Mouse (Mus musculus) liver (tissue): ENCODE data around the gene Neu4.
"Not testable (repeated sequence)": the region's sequence is repeated elsewhere in the genome, so short reads cannot be mapped to it uniquely, and the experiment has no call there.

Experiments
- DNase-seq: peaks from one replicate; pipeline ENCODE4 v3.0.0-alpha.2; 2020; ENCODE audit warnings: mixed read lengths

The Neu4 gene

DNA sequence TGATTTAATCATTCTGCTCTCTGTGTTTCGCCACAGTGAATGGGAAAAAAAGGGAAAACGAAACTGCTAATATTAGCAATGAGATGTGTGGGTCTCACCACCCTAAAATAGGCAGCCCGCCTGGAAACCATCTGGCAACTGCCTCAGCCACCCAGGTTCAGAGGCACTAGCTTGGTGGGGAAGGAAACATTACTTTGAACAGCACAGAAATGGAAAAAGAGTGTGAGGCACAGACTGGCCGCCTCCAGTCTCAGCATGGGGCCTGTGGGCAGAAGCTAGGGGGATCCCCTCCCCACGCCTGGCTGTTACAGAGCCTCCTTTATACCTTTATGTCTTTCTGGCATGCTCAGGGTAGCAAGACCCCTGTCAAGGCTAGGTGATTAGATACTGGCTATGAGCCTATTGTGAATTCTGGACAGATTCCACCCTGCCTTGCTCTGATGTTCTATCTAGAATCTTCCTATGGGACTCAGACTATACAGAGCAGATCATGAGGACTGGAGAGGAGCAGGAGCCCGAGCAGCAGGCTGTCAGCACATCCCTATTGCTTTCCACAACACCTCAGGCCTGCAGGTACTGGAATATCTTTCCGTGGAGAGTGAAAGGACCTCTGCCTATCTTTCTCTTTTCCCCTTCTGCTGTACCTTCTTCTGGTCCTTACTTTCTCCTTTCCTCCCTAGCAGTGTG, 33.4 kb downstream of the Neu4 start:
- DNase-seq: no peak

DNA sequence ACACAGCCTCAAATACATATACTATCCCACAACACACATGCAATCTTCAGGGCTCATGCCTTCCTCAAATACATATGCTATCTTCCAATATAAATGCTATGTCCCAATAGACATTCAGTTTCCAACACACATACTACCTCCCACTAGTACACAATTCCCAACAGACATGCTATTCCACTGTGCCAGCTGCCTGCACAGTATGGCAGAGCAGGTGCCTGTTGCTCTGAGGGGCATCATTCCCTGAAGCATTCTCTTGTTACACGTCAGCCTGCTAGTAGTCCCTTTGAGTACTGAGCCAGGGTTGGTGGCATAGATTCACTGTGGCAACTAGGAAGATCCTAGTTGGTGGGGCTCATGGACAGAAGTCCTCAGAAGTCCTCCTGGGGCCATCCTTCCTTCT, 34.2 kb downstream of the Neu4 start:
- no peak for DNase-seq

DNA sequence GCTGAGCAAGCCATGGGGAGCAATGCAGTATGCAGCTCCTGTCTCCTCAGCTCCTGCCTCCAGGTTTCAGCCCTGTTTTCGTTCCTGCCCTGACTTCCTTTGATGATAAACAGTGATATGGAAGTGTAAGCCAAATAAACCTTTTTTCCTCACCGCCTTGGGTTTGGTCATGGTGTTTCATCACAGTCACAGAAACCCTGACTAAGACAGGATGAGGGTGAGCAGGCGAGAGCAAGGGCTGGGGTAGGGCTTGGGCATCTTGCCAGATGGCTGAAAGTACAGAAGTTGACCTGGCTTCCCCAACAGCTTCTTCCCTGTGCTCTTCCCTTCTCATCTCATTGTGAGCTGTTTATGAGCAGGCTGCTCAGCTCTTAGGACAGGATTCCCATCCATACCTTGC, 35.7 kb downstream of the Neu4 start:
- no peak for DNase-seq

DNA sequence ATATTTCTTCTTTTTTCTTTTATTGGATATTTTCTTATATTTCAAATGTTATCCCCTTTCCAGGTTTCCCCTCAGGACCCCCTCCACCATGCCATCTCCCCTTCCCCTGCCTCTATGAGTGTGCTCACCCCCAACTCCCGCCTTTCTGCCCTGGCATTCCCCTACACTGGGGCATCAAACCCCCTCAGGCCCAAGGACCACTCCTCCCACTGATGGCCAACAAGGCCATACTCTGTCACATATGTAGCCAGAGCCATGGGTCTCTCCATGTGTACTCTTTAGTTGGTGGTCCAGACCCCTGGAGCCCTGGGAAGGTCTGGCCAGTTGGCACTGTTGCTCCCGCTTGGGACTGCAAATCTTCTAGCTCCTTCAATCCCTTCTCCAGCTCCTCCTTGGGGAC, 37.1 kb downstream of the Neu4 start:
- no peak for DNase-seq

DNA sequence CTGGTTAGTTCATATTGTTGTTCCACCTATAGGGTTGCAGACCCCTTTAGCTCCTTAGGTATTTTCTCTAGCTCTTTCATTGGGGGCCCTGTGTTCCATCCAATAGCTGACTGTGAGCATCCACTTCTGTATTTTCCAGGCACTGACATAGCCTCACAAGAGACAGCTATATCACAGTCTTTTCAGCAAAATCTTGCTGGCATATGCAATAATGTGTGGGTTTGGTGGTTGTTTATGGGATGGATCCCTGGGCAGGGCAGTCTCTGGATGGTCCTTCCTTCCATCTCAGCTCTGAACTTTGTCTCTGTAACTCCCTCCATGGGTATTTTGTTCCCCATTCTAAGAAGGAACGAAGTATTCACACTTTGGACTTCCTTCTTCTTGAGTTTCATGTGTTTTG, 38.0 kb downstream of the Neu4 start:
- DNase-seq: not testable (repeated sequence)

DNA sequence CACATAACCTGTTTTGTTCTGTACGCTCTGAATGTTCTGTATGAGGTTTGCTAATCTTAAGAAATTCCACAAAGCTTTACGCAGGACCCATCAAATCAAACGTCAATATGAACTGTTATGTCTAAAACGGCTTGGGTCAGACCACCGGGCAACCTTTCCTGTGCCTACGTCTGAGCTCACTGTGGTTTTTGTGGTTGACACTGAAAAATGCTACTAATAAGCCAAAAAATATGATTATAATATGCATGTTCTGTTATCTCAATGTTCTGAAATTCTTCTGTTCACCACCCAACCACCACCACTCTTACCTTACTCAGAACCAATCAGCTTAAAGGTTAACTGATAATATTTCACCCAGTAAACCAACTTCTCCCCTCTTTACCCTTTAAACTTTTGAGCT, 54.5 kb downstream of the Neu4 start:
- no peak for DNase-seq

DNA sequence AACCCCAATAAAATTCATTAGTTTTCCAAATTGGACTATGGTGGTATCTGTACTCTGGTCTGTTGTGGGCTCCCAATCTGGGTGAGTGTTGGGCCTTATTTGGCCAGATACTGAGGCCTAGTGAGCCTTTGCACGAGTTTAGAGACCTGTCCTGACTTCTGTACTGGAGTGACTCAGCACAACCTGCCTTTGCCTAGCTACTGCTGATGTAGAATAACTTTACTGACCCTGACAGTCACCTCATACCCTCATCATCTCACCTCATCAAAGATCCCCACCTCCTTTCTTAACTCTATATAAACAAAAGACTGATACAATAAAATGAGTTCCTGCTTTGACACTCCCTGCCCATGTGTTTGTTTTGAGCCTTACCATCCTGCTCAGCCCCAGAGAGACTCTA, 56.5 kb downstream of the Neu4 start:
- no peak for DNase-seq
